Mouse (Mus musculus) ES-Bruce4 (cell line): ENCODE data around the gene Tas2r135.

ENCODE experiments used
- CTCF ChIP-seq: IDR thresholded peaks from one replicate; pipeline ENCODE4 v1.8.1; 2011; ENCODE audit warnings: low read depth, low read length
- EP300 ChIP-seq: IDR thresholded peaks from 2 replicates; pipeline ENCODE4 v1.6.1; 2011; ENCODE audit warnings: low read depth, low read length; ENCODE audit not compliant: insufficient read depth
- POLR2A ChIP-seq: IDR thresholded peaks from one replicate; pipeline ENCODE4 v1.8.1; 2011; ENCODE audit warnings: low read length; ENCODE audit not compliant: insufficient read depth

GRCm38 (mm10) chr6:42379551-42379950 lies 25.7 kb upstream of the Tas2r135 start:
- no peak for TF ChIP-seq EP300
- TF ChIP-seq CTCF, result no peak
- no peak for TF ChIP-seq POLR2A
